Mouse (Mus musculus) adrenal gland (tissue): ENCODE results near the gene Dock4.

Experiments
- intact Hi-C: fragments of 180-260 bp; cut with DNase I; formaldehyde crosslinking; loops from one replicate; pipeline ENCODE4 v1.15.1; 2025

Dock4 gene

GRCm38 (mm10) chr12:40459673-40460265 is 14.0 kb downstream of the Dock4 start:
- intact Hi-C loops, result no loop called here

- intact Hi-C loops, result no loop called here
Observed at GRCm38 (mm10) chr12:40462693-40463235, 17.0 kb downstream of the Dock4 start.

GRCm38 (mm10) chr12:40463828-40464227 is 18.1 kb downstream of the Dock4 start:
- intact Hi-C loops, result no loop called here

GRCm38 (mm10) chr12:40464282-40464681 is 18.5 kb downstream of the Dock4 start:
- intact Hi-C loops, result no loop called here

- intact Hi-C loops, result no loop called here
Observed at GRCm38 (mm10) chr12:40468235-40468634, 22.5 kb downstream of the Dock4 start.

GRCm38 (mm10) chr12:40469009-40469408 is 23.3 kb downstream of the Dock4 start:
- intact Hi-C loops, result no loop called here

- intact Hi-C loops, result no loop called here
Observed at GRCm38 (mm10) chr12:40471649-40472399, 26.1 kb downstream of the Dock4 start.

GRCm38 (mm10) chr12:40473709-40474108 is 28.0 kb downstream of the Dock4 start:
- intact Hi-C loops, result no loop called here

- intact Hi-C loops, result no loop called here
Observed at GRCm38 (mm10) chr12:40477621-40478452, 32.1 kb downstream of the Dock4 start.

GRCm38 (mm10) chr12:40484224-40484623 is 38.5 kb downstream of the Dock4 start:
- intact Hi-C loops, result no loop called here

- intact Hi-C loops, result no loop called here
Observed at GRCm38 (mm10) chr12:40485210-40485609, 39.5 kb downstream of the Dock4 start.

GRCm38 (mm10) chr12:40486047-40486837 is 40.5 kb downstream of the Dock4 start:
- intact Hi-C loops, result no loop called here

GRCm38 (mm10) chr12:40496387-40496786 is 50.6 kb downstream of the Dock4 start:
- intact Hi-C loops, result no loop called here

GRCm38 (mm10) chr12:40497806-40498205 is 52.1 kb downstream of the Dock4 start:
- intact Hi-C loops, result no loop called here

GRCm38 (mm10) chr12:40498250-40498671 is 52.5 kb downstream of the Dock4 start:
- intact Hi-C loops, result no loop called here

- intact Hi-C loops, result no loop called here
Observed at GRCm38 (mm10) chr12:40498928-40499626, 53.3 kb downstream of the Dock4 start.

GRCm38 (mm10) chr12:40499627-40500329 is 54.0 kb downstream of the Dock4 start:
- intact Hi-C loops, result no loop called here

GRCm38 (mm10) chr12:40501141-40501540 is 55.4 kb downstream of the Dock4 start:
- intact Hi-C loops, result no loop called here

GRCm38 (mm10) chr12:40503520-40503919 is 57.8 kb downstream of the Dock4 start:
- intact Hi-C loops, result no loop called here

- intact Hi-C loops, result no loop called here
Observed at GRCm38 (mm10) chr12:40504687-40505086, 58.9 kb downstream of the Dock4 start.
